Mouse (Mus musculus): ENCODE results near the gene Fosb. TPM values are rescaled to one million over a fixed set of nuclear protein-coding genes. Genes with fewer than 3 reads are reported as not detected.

Gene Fosb
- total RNA-seq, 2 experiments from 2014 or later: 1.2 to 12.9 TPM

DNA sequence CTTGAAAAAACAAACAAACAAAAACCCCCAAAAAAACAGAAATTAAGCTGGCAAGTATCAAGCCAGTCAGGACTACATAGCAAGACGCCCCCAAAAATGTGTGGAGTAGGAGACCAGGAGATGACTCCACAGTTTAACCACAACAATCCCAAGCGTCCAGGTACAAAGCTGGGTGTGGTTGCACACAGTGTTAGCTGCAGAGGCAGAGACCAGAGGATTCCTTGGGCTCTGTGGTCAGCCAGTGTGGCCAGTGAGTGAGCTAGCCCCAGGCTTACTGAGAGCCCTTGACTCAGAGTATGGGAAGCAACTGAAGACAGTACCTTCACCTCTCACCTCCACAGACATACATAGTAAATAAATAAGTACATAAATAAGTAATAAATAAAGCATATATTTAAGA lies 22.1 kb upstream of the Fosb start:
- DNase-seq: no peak

DNA sequence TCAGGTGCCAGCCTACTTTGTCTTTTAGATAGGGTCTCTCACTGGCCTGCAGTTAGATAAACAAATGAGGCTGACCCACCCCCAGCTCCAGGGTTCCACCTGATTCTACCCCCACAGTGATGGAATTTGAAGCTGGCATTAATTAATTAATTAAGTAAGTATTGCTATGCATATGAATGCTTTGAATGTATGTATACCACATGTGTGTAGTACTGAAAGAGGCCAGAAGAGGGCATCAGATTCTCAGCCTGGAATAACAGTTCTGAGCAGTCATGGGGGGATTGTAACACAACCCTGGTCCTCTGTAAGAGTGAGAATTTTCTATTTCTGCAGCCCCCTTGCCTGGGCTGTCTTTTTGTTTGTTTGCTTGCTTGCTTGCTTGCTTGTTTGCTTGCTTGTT lies 18.6 kb upstream of the Fosb start:
- no peak for DNase-seq

DNA sequence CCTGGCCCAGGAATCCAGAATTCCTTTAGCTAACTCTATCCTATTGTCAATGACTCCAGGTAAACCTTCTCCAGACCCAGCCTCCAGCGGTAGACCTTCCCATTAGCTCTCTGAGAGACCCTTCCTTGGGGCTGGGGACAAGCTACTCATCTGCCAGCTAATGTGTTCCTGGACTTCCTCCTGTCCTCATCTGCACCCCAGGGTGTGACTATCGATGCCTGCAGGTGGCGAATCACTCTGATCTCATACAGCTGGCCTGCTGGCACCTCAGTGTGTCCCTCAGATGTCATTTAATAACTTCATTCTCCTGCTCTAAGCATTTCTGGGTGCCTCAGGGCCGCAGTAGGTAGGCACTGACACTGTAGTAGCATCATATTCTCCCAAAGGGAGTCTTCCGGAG lies 17.9 kb upstream of the Fosb start:
- no peak for DNase-seq

DNA sequence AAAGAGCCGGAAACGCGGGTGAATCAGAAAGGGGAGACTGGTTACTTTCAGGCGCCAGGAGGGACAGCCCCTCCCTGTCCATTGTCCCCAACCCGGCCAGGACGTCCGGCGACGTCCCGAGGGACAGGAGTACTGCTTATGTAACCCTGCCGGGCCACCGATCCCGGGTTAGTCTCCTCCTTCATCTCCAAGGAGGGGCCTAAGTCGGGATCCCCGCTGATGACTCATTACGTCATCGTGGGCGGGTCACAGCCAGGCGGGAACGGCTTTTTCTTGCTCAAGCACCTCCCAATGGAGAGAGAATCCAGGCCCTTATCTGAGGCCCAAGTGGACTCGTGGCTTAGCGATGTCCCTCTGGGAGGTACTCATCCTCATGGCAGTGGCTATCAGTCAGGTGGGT lies 17.3 kb upstream of the Fosb start:
- peak; percentile 93 for DNase-seq

DNA sequence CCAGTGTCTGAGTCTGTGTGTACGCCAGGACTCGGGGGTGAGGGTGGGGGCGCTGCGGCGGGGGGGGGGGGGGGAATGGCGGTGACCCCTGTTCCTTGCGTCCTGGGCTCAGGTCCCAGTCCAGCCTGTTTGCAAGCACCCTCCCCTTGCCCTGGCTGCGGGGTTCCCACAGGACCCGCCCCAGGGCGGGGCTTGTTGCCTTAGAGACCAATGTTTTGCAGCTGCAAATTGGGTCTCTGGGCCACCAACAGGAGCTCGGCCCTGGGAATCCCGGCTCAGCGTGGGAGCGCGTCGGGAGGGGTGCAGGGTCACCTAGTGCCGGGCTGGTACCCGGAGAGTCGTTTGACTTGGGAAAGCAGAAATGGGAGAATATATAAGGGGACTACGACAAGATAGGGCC lies 16.5 kb upstream of the Fosb start:
- DNase-seq: peak; percentile 94

DNA sequence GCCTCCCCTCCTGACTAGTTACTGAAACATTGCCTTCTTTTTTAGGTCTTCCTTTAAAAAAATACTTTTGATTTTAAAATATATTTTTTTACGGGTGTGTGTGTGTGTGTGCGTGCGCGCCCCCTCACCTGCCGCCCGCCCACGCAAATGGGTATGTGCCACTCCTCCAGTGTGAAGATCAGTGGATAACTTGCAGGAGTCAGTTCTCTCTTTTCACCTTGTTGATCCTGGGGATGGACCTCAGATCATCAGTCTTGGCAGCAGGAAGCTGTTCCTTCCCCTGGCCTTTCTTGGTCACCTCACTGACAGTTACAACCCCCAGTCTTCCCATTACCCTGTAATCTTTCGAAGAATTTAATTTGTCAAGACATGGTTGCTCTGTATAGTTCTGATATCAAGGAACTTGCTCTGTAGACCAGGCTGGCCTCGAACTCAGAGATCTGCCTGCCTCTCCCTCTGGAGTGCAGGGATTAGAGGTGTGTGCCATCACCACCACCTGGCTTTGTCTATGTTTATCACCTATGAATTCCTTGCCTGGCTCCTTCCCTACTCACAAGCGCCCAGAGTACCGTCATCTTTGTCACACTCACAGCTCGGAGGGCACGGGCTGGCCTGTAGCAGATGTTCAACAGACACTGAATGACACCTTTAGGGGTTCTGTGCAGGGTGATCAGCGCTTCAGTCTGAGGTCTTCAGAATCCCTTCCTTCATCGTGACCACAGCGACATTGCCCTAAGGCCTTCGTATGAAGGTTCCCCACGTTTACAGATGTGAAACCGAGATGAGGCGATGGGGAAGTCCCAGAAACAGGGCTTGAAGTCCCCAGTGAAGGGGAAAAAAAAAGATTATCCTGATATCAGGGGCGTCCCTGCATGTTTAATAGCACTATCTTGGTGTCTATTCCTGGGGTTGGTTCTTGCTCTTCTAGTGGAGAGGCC lies 15.7 kb upstream of the Fosb start:
- no peak for DNase-seq

DNA sequence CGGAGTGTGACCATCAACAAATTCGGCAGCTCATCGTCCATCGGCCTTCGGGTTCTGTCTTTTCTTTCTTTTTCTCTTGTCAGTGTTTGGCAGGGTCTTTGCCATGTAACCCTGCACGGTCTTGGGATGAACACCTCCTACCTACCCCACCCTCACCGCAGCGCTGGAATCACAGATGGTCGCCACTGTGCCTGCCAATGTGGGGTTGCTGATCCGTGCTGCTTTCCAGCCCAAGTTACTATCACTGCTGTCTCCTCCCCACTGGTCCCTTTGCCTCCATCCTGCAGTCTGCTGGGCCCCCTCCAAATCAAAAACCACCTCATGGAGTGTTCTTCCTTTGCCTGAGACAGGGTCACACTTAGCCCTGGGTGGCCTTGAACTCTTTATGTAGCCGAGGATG lies 14.4 kb upstream of the Fosb start:
- no peak for DNase-seq

DNA sequence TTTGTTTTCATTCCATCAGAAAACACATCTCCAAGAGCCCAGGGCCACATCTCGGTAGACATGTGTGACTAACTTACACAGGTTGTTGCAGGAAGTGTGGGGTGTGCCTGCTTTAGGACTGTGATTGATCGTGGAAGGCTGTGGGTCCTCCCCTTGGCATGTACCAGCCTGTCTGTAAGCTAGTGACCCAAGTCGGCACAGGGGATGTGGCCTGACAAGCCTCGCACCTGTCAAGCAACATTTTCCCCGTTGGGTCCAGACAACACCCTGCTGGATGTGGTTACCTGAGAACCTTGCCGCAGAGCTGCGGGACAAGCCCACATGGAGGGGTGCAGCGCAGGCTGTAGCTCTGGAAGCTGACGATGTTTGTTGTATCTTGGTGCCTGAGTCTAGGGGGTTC lies 12.6 kb upstream of the Fosb start:
- DNase-seq: no peak

DNA sequence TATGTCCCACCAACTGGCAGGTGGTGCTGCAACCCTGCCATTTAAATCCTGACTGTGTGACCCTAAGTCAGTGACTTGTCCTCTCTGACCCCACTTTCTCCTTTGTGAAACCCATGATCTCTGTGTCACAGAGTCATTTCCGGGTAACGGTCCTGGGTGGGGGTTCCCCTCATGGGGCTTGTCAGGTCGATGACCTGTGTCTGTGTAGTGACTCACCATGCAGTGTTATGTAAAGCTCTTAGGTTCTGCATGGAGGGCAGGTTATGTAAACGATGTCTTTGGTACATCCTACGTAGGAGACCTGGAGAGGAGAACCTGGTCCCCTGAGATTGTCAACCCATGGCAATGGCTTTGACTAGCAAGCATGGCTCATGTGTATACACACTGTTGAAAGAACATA lies 11.6 kb upstream of the Fosb start:
- no peak for DNase-seq

DNA sequence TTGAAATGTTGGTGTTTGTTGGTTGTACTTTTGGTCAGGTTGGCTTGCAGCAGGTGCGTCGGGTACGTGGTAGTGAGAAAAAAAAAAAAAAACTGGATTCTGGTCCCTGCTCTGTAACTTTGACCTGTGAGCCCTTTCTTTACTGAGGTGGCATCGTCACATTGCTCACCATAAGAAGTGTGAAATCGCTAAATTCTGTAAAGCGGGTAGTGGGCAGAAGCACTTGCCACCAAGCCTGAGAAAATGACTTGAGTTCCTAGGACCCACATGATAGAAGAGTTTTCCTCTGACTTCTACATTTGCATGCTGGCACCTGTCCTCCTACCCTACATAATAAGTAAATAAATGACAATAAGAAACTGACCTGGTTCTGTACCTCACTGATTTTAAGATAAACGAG lies 10.8 kb upstream of the Fosb start:
- DNase-seq: no peak

DNA sequence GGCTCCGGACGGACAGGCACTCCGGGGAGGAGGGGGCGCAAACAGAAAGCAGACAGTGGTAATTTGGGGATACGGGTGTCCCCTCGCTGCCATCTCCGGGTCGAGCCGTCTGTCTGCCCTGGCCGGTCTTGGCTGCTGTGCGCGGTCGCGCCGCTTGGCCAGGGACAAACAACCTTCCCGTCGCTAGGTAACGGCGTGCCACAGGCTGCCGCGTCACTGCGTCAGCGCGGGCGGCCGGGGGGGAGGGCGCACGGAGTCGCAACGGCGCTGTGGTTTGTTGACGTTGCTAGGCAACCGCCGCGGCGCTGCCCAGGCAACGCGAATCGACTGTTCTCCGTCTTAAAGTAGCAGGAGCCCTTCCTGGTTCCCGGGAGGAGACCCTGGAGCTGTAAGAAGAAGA lies 10.1 kb upstream of the Fosb start:
- peak; percentile 98 for DNase-seq

DNA sequence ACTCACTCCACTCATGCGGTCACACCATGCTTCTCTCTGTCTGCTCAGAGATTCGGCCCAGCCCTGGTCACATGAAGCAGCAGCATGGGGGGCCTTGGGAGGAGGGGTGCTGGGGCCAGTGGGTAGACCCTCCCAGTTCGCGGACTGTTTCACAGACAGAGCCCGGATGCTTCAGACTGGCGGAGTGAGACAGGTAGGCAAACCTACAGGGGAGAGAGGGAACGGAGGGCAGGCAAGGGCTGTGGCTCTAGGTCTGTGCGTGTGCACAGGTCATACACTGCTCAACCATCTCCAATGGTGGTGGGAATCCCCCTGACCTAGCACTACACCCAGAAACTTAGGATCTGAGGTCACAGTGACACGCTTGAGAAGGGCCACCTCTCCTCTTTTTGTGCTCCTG lies 9.6 kb upstream of the Fosb start:
- no peak for DNase-seq

DNA sequence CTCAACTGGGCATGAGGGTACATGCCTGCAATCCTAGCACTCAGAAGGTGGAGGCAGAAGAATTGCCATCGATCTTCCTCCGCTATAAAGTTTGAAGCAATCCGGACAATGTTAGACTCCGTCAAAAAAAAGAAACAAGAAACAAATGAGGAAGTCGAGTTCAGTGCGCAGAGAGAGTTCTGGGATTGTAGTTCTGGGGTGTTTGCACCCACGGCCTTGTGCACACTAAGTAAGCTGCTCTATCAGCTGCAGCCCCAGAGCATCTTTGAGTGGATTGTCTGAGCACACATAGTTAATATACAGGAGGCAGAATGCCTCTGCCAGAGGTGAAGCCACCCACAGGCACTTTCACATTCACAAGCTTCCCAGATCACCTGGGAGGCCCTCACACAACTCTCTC lies 8.8 kb upstream of the Fosb start:
- DNase-seq: no peak

DNA sequence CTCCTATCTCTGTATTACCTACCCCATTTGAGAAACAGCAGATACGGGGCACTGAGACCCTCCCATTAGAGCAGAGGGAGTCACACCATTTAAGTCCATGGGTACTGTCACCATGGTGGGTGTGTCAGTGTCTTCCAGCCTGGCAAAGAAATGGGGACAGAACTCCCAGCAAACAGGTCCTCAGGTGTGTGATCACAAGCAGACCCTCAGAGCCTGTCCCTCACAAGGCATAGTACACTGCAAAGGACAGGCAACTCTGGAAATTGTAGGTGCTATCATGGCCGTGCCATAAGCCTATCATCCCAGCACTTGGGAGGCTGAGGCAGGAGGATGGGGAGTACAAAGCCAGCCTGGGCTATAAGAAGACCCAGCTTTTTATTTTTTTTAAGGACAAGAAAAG lies 8.3 kb upstream of the Fosb start:
- DNase-seq: no peak

DNA sequence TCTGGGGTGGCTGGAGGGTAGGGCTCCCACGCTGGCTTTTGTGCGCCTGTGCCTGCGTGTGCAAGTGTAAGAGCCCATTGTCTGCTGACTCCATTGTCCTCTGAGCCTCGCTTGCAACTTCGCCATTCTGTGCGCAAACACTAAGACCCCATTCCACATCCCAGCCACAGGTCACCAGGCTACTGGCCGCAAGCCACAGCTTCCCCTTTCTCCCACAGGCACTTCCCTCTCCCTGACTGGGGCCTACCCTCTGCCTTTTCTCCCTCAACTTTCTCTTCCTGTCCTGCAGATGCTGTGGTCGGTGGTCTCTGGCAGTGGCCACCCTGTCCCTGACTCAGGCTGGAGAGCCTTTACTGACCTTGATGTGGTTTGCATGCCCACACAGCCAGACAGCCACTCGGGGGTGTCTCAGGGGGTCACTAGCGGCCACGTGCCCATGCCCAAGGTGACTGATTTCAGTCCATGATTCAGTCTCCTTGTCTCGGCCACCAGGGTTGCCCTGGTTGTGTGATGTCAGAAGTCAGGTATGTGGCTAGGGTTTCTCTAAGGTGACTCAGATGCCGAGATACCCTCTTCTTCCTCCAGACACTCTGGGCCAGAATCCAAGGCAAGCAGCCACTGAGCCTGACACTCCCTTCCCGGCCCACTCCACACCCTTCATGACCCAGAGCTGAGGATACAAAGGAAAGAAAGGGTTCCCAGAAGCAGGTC lies 6.8 kb upstream of the Fosb start:
- no peak for DNase-seq

DNA sequence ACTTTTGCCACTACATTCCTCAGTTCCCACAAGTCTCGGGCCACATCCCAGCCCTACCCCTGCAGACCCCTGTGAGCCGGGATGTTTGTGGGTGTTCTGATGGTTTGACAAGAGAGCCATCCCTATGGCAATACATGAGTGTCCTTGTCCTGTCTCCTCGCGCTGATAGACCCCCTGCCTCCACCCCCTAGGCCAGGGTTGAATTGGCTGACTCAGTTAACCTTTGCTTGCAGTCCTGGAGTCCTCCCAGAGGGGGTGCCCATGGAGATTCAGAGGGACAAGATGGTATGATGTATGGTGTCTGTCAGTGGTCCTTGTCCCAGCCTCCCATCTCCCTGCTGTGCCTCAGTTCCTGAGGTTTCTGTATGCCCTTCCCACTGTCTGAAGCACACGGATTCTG lies 4.2 kb upstream of the Fosb start:
- no peak for DNase-seq

DNA sequence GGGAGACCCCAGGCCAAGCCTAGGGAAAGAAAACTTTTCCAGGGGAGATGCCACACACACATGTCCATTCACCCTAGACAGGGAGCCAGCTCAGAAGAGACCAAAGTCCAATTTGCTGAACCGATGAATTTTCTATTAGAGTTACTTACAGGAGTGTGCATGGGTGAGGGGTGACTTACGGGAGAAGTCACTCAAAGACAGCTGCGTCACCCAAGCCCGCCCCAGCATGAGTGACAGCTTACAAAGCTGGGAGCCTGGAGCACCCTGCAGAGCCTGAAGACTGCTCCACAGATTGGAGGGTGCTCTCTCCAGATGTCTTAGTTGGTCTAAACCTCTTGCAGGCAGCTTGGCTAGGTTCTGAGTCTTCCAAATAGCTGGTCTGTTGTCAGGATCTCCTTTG lies 2.1 kb upstream of the Fosb start:
- no peak for DNase-seq

DNA sequence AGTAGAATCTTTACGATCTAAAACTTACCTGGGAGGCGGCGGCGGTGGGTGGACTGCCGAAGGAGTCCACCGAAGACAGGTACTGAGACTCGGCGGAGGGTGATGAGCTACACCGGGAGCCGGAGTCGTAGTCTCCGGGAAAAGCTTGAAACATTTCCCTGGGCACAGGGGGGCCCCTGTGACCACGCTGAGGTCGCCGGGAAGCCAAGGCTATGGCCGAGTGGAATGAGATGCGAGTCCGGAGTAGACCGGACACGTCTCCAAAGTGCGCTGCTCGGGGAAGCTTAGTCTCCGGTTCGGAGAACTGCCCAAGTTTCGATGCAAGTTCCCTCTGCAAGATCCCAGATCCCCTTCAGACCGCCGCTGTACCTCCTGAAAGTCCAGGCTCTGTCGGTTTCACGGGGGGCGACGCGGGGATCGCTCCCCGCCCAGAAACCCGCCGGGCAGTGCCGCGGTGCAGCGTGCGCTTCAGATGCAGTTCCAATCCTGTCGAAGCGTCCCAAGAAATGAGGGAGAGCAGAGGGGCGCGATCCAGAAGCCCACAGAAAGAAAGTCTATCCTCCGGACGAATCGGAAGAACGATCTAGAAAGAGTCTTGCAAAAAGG lies 470 bp downstream of the Fosb start:
- peak; percentile 40 for DNase-seq

DNA sequence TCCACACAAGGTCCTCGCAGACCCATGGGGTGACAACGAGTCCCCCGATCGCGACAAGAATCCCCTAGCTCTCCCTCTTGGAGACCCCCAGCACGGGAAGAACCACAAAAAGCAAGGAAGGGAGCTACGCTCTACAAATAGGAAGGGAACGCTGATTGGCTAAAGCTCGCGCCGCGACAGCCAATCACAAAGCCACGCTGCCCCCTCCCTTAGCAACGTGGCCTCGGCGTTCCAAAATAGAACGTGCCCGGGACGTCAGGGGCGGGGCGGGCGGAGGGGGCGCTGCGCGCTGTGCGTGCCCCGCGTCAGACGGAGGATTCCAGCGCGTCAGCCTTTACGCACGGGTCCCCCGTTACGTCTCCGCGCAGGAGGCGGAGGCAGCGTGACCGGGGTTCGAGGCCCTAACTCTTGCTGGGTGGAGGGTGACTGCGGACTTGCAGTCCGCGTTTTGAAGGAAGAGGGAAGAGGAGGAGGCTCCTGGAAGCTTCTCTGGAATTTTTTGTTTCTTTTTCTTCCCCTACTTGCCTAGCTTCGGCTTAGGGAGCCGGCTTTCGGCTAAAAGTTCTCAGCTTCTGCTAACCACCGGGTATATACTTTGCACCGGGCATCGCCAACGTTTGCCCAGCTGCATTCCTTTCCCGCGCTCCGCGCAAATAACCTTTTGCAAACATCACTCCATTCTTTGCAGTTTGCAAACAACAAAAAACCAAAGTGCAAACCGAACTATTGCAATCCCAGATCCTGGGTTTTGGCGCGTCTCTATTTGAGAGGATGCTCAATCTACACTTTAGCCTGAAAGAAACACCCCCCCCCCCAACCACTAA lies 1.2 kb downstream of the Fosb start:
- peak; percentile 98 for DNase-seq

DNA sequence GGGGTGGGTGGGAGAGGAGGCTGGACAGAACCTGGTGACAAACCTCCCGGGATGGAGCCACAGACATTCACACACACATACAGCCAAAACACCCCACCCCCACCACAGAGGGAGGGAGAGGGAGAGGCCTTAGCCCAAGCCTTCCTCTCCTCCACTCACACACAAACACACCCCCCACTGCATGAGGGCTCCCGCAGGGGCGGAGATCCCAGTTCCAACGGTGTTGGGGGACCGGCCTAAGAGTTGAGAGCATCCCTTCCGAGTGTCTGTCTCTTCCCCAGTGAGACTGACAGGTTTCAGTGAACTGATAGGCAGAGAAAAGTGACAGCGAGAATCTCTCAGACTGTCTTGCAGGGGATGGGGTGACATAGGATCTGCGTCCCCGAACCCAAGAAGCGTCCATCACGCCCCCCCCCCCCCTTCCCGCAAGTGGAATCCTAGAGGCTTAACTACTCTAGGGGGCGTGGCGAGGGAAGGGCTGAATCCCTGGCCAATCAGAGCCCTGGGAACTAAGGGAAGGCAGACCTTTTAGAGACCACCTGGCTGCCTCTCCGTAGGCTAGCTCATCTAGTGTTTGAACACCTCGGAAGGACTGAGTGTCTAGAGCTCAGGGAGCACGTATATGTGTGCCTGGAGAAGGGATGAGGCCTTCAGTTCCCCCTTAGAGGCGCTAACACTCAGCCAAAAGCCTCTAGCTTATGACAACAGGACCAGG lies 2.0 kb downstream of the Fosb start:
- peak; percentile 86 for DNase-seq

DNA sequence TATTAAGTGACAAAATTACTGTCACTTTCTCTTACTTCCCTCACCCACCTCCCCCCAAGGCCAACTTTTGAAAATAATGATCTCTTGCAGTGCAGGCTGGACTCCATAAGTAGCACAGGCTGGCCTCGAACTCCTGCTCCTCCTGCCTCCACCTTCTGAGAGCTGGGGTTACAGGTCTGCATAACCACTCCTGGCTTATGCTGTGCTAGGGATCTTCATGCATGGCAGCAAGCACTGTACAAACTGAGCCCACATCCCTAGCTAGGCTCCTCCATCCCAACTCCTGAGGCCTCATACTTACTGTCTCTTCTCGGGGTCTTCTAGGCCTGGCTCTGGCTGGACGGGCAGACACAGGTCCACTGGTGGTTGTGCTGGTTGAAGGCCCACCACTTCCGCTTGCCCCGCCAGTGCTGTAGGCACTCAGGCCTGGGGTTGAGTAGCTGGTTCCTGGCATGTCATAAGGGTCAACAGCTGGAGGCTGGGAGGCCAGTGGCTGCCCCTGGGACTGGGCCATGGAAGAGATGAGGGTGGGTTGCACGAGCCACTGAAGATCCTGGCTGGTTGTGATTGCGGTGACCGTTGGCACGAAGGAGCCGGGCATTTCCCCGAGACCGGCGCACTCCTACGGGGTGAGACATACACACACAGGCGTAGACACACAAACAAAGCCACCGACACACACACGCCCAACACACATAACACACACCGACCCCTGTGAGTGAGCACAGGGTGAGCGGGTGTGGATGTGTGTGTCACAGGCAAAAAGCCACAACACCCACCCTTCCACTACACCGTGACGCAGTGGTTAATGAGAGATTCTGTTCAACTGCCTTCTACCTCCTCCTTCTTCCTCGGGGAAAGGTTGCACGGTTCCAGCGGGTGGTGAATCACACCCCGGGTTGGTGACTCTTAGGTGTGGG lies 2.8 kb downstream of the Fosb start:
- no peak for DNase-seq

All from adrenal gland, postnatal 10 days (tissue).